Mouse (Mus musculus) erythroblast, embryonic 14.5 days (primary cell): ENCODE measurements around the gene Ankrd34b.

ENCODE experiments used
- GATA1 ChIP-seq: IDR thresholded peaks from 2 replicates; pipeline ENCODE4 v1.6.1; 2012; ENCODE audit warnings: low read length, inconsistent platforms, mixed read lengths
- TAL1 ChIP-seq: IDR thresholded peaks from 3 replicates; pipeline ENCODE4 v1.6.1; 2012; ENCODE audit warnings: low read length, inconsistent platforms, mixed read lengths

DNA sequence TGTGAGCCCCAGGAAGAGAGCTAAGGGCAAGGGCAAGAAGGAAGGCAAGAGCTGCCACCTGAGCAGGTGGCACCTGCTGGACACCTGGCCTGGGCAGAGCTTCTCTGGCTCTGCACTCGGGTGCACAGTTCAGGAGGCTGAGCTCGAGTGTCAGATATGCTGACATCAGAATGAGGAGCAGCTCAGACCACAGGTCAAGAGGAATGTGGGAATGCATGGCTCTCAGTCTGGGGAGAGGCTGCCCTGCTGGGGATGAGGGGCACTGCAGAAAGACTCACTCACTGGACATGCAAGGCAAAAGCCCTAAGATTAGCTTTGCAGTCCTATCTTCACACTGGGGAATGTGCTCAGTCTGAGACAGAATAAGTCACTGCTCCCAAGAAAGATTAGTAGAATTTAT, 23.6 kb upstream of the Ankrd34b start:
- TF ChIP-seq TAL1, result no peak
- TF ChIP-seq GATA1, result no peak
